In the genomic region with DNA sequence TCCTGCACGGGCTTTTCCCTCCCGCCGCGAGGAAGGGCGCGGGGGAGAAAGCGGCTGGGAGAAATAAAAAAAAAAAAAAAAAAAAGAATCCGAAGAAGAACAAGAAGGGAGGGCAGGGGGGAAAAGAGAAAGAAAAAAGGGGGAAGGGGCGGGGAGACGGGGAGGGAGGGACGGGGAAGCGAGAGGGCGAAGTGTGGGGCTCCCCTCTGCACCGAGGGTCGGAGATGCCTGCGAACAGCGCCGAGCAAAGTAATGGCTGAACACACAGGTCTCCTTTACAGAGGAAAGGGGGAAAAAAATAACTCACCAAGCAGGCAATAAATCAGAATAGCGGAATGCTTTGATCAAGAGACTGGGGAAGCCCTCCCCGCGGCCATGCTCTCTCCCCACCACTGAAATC, we compare ENCODE assay signal across 9 mouse cellular contexts. TPM values are rescaled to one million over a fixed set of nuclear protein-coding genes. Genes with fewer than 3 reads are reported as not detected.
DNase-seq lines count a peak whose midpoint lies in the region; ATAC-seq and TF ChIP-seq lines count a peak whose summit lies in the region.
"Had no signal": no experiment of that assay in that cellular context is flagged by ENCODE, and none has a peak within 500 bp of the region (broad histone marks: within the 10 kb centered on the region; RNA-seq: fewer than 3 reads in every experiment).

No protein-coding gene starts in this region.

- H3K4me1 ChIP-seq in hindbrain, embryonic 11.5 days (replicated peaks; ENCODE audit: control insufficient read depth, insufficient read depth, low read length): 0 out of 2 replicates have a peak, but pooled peaks cover 2% of the 10 kb centered on the region
- peaks cover 7% of the 10 kb centered on the region; the same call in 1 of the 2 replicates for H3K4me1 ChIP-seq in lung, postnatal 0 days (ENCODE audit: insufficient read depth, low read depth, low read length)

- H3K9me3 ChIP-seq in hindbrain, embryonic 11.5 days (ENCODE audit: control insufficient read depth, low read length): no peaks in the 10 kb centered on the region
- H3K9me3 ChIP-seq in lung, postnatal 0 days (ENCODE audit: low read length): no peaks in the 10 kb centered on the region

- WGBS in hindbrain, embryonic 11.5 days: 0% methylated on average over 12 of the region's 21 CpGs
- WGBS in lung, postnatal 0 days: 0% methylated on average over 13 of the region's 21 CpGs

- intact Hi-C loops in gastrocnemius, postnatal 14 days (cut with DNase I; ENCODE audit: low total_unique reads): no loop called here

- peak overlapping the region; percentile 72 for H3K4me3 ChIP-seq in hindbrain, embryonic 11.5 days (ENCODE audit: low read depth, low read length)
- H3K4me3 ChIP-seq in lung, postnatal 0 days (ENCODE audit: low read depth, low read length): peak overlapping the region; percentile 69

- peak; percentile 5 for DNase-seq in gastrocnemius, postnatal 14 days
- no peak for DNase-seq in gastrocnemius, adult 8-10 months (ENCODE audit: low spot score in 2 of 2)
- DNase-seq in thymus, postnatal 14 days: peak; percentile 6
- no peak for DNase-seq in thymus, postnatal 0 days (ENCODE audit: low spot score)
- peak; percentile 60 for DNase-seq in hindbrain, embryonic 11.5 days (ENCODE audit: low spot score)
- peak; percentile 47 for DNase-seq in lung, postnatal 0 days (ENCODE audit: low spot score)
- no peak for DNase-seq in frontal cortex, postnatal 25 days (ENCODE audit: low spot score in 2 of 2)

- TF ChIP-seq EP300 in lung, postnatal 0 days (IDR thresholded peaks at IDR 0.05): no peak

- no peak for ATAC-seq in hindbrain, embryonic 11.5 days (ENCODE audit: low FRiP score)
- ATAC-seq in lung, postnatal 0 days: no peak
- no peak for ATAC-seq in megakaryocyte-erythroid progenitor cell, adult 5-6 weeks (replicated peaks; ENCODE audit: low FRiP score, low TSS enrichment, poor library complexity, severe bottlenecking)

- H3K27me3 ChIP-seq in hindbrain, embryonic 11.5 days (ENCODE audit: control insufficient read depth, insufficient read depth, low read length): no peaks in the 10 kb centered on the region
- peaks cover 3% of the 10 kb centered on the region; the same call in 1 of the 2 replicates for H3K27me3 ChIP-seq in lung, postnatal 0 days (replicated peaks; ENCODE audit: insufficient read depth, low read length)

- peak overlapping the region; percentile 93 for H3K9ac ChIP-seq in hindbrain, embryonic 11.5 days (ENCODE audit: low read depth, low read length)
- peak overlapping the region; percentile 50 for H3K9ac ChIP-seq in lung, postnatal 0 days (replicated peaks; ENCODE audit: low read depth)

- H3K36me3 ChIP-seq in hindbrain, embryonic 11.5 days (ENCODE audit: control insufficient read depth, insufficient read depth, low read length): no peaks in the 10 kb centered on the region
- no peaks in the 10 kb centered on the region for H3K36me3 ChIP-seq in lung, postnatal 0 days (ENCODE audit: insufficient read depth, low read length)
- H3K36me3 ChIP-seq: G1E had no signal

- no peak for TF ChIP-seq CTCF in lung, postnatal 0 days (IDR thresholded peaks at IDR 0.05)

- H3K4me2 ChIP-seq in hindbrain, embryonic 11.5 days (replicated peaks; ENCODE audit: low read depth, low read length): peak overlapping the region; percentile 67
- peak overlapping the region; percentile 88 for H3K4me2 ChIP-seq in lung, postnatal 0 days (replicated peaks; ENCODE audit: low read depth, low read length)

- peak overlapping the region; percentile 91 for H3K27ac ChIP-seq in hindbrain, embryonic 11.5 days (ENCODE audit: low read depth, low read length)
- 0 out of 2 replicates have a peak overlapping the region, but pooled peaks have one; percentile 32 for H3K27ac ChIP-seq in lung, postnatal 0 days (ENCODE audit: low read length)

RNA-seq across cellular contexts. Expression of gene Auts2, which starts 1.2 kb away (rescaled TPM):
- 10 to 100 TPM; 19.4 to 30.5 TPM for total RNA-seq in gastrocnemius, postnatal 14 days (2021)
- 10 to 100 TPM in 2 of 4 experiments, 1 to 10 TPM in 2; 7.6 to 18.8 (median 12.4) TPM for total RNA-seq in gastrocnemius, adult 8-10 months (2022)
- polyA plus RNA-seq in thymus, postnatal 0 days (2015; fragmentation: Nextera tagmentation; extraction: Ambion mirVana): 1.9 and 2.8 TPM in 2 replicates
- 49.5 and 70.3 TPM in 2 replicates for polyA plus RNA-seq in hindbrain, embryonic 11.5 days (2014; fragmentation: Nextera tagmentation; extraction: Ambion mirVana)
- 4.4 and 6.0 TPM in 2 replicates for polyA plus RNA-seq in lung, postnatal 0 days (2015; fragmentation: Nextera tagmentation; extraction: Ambion mirVana)
- 0.84 and 3.3 TPM in 2 replicates for total RNA-seq in megakaryocyte-erythroid progenitor cell, adult 5-6 weeks (2014; fragmentation: Nextera tagmentation)
- total RNA-seq in megakaryocyte-erythroid progenitor cell, adult 5-6 weeks (2017): 0.50 TPM in 1 of 2 replicates, not detected in the other

Comparison
In these comparisons a context has a peak if more than half of its experiments do, and no peak if none do; other contexts are left out.
1. DNase-seq: peak in gastrocnemius, postnatal 14 days (single experiment), thymus, postnatal 14 days (single experiment), hindbrain, embryonic 11.5 days (single experiment) and lung, postnatal 0 days (single experiment); none in gastrocnemius, adult 8-10 months (0 of 2), thymus, postnatal 0 days (single experiment) and frontal cortex, postnatal 25 days (0 of 2).